Mouse (Mus musculus) gastrocnemius, postnatal 14 days (tissue): Measurements from ENCODE around the gene Pcsk5. TPM values are rescaled to one million over a fixed set of nuclear protein-coding genes. Genes with fewer than 3 reads are reported as not detected.

Experiments
- DNase-seq: peaks from one replicate; pipeline ENCODE4 v3.0.0; 2021; ENCODE audit warnings: mixed read lengths
- intact Hi-C: fragments of 180-260 bp; cut with DNase I; formaldehyde crosslinking; loops from one replicate; pipeline ENCODE4 v1.15.1; 2025; ENCODE audit warnings: low total_unique reads
- total RNA-seq, 2 experiments: library from RNA; stranded (reverse); gene quantifications; 2 replicates each; pipeline ENCODE4 v1.2.3; 2021

Pcsk5 gene
- total RNA-seq, 2 experiments from 2014 or later, result 6.2 to 7.0 TPM

DNA sequence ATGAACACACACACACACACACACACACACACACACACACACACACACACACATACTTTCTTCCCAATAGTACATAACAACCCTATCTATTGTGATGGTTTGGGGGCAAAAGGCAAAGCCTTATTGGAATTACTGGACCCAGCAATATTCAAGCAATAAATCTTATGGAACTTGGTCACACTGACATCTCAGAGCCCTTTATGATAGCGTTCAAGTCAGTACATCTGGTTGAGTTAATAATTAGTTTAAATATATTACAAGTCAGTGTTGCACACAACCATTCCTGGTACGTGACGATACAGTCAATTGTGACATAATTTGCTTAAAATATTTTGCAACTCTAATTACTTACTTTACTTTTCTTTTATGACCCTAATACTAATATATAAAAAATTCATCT is 22.4 kb downstream of the Pcsk5 start:
- intact Hi-C loops, result no loop called here
- no peak for DNase-seq

DNA sequence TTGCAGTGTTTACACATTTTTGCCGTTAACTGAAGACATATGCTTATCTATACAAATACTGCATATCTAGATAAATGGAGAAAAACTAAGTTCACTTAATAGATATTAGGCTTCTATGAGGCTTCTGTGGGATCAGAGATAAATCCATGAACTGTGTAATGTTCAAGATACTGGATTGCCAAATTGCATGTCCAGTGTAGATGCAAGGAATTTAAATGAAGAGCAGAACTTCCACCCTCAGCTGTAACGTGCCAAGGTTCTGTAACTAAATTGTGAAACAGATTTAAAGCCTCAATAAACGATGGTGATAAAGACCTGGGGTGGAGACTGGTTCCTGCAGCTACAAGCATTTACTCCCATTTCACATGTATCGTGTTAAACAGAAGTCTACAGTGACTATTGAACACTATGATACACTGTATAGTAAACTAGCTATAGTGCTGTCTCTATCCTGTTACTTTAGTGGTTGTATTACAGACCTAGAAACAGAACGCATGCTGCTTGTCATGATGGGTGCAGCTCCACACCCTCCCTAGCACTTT is 23.9 kb downstream of the Pcsk5 start:
- no peak for DNase-seq
- intact Hi-C loops, result no loop called here

DNA sequence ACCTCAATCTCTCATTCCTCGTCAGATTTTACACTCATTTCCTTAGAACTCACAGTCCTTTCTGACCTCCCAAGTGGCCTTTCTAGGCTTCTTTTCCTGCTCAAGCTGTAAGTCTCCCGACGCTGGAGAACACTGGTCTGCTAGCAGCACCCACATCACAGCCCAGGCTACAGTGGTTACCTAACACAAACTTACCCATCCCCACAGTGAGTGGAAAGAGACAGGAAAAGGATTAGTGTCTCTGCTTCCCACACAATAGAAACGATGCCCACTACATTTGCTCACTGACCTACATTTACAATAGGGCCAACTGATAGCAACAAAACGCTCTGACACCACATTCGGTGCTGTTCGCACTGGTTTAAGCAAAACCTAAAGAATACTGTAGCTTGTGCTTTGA is 24.8 kb downstream of the Pcsk5 start:
- DNase-seq, result no peak
- intact Hi-C loops, result no loop called here

GRCm38 (mm10) chr19:17806626-17807025 is 30.8 kb downstream of the Pcsk5 start:
- DNase-seq, result no peak
- intact Hi-C loops, result no loop called here

- DNase-seq, result no peak
- intact Hi-C loops, result no loop called here
Measured at GRCm38 (mm10) chr19:17800798-17801197, 36.6 kb downstream of the Pcsk5 start.

- intact Hi-C loops, result no loop called here
- no peak for DNase-seq
Measured at GRCm38 (mm10) chr19:17799419-17800185, 37.8 kb downstream of the Pcsk5 start.

DNA sequence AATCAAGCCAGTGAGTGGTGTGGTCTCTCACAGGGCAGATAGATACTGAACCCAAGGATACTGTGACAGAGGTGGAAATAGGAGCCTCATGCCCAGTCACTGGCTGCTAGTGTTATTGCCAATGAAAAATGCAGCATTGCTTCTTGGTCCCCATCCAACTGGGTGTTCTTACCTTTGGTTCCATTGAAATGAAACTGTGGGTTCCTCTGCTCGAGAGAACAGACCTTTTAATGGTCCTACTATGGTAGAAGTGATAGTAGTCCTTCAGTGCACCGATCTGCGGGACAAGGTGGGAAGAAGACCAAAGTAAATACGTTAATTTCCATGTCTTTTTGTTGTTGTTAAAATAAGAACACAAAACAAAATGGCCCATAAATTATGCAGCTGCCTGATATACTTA is 44.0 kb downstream of the Pcsk5 start:
- intact Hi-C loops, result no loop called here
- no peak for DNase-seq

DNA sequence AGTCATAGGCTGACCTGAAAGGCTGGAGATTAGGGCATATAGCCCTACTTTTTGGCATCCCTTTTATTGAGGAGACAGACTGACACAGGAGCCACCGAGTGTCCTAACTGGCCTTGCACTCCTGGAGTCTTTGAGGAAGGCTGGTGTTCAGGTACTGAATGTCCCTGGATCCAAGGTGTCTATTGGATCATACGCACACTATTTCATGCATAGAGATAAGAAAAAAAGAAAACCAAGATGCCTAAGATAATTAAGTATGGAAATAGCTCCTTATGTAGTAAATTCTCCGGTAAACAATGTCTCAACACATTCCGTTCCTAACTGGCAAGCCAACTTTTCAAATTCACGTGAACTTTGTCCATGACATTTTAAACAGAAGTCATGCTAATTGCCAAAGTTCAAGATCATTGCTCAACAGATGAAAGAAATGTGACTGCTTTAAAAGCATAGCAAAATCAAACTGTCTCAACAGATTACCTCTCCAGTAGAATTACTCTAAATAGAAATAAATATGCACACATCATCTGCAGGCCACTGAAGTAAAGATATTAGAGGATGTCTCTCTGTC is 45.9 kb downstream of the Pcsk5 start:
- no peak for DNase-seq
- intact Hi-C loops, result no loop called here

- DNase-seq, result no peak
- intact Hi-C loops, result no loop called here
Measured at GRCm38 (mm10) chr19:17788617-17789317, 48.7 kb downstream of the Pcsk5 start.

DNA sequence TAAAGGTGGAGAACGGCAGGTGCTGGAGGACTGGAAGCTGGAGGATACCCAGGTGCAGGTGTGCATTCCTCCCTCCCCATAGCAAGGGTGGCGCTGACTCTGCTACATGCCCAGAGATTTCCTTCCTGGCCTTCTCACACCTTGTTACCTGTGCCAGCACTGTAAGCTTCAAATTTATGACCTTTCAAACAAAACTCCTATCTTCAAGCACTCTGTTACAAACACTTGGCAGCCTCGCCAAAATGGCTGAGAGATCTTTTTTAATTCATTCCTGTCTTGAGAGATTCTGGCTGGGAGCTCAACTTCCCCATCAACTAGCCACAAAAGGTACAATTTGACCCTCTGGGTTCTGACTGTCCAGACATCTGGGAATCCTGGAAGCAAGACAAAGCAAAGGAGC is 50.7 kb downstream of the Pcsk5 start:
- intact Hi-C loops, result no loop called here
- no peak for DNase-seq

DNA sequence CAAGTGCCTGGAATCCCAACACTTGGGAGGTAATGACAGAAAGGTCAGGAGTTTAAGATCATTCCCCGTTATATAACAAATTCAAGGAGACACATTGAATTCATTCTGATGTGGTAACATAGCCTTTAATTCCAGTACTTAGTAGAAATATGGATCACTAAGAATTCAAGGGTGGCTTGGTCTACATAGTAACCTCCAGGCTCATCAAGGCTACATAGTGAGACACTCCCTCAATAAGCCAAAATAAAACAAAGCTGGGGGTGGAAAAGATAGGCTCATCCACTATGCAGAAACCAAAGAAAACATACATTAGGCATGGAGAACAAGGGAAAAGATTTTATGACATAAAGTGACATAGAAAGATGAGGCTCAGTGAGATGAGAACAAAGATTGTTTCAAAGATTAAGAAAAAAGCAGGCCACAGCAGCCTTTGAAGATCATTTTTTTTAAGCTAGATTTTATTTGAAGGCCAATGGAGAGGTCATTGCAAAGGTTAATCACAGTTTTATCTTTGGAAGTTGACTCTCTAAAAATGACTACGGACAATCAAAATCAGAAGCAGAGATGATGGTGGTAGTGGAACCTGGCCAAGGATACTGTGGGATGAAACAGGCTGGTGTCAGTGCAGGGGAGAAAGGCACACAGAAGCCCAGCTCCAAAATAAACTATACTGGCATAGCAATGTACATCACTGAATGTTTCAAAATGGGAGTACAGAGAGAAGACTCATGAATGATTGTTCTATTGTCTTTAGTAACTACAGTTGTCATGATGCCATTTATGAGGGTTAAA is 52.8 kb downstream of the Pcsk5 start:
- intact Hi-C loops, result no loop called here

GRCm38 (mm10) chr19:17783231-17783630 is 54.2 kb downstream of the Pcsk5 start:
- no peak for DNase-seq
- intact Hi-C loops, result no loop called here

More for the DNA sequence above, 52.8 kb downstream of the Pcsk5 start:
- DNase-seq, result no peak

DNA sequence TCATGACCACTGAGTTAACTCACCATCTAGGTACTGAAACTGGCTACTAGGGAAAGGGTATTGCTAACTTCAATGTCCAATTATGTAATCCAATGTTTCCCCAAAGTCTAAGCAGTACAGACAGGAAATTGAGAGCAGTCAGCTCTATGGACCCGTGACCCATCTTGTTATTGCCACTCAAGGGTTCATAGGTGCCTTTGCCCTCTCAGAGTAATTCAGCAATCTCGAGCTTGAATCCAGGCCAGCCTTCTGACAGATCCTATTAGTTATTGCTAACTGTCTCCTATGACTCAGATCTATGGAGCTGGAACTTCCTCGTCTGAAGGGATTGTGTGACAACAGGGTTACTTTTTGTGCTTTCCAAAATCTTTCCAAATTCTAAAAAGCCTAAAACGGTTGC is 56.1 kb downstream of the Pcsk5 start:
- no peak for DNase-seq
- intact Hi-C loops, result no loop called here

GRCm38 (mm10) chr19:17775943-17776342 is 61.5 kb downstream of the Pcsk5 start:
- DNase-seq, result no peak
- intact Hi-C loops, result no loop called here

- intact Hi-C loops, result no loop called here
- DNase-seq, result no peak
Measured at GRCm38 (mm10) chr19:17775097-17775496, 62.3 kb downstream of the Pcsk5 start.

GRCm38 (mm10) chr19:17774061-17774460 is 63.4 kb downstream of the Pcsk5 start:
- intact Hi-C loops, result no loop called here
- no peak for DNase-seq

GRCm38 (mm10) chr19:17769610-17770399 is 67.6 kb downstream of the Pcsk5 start:
- DNase-seq, result no peak
- intact Hi-C loops, result no loop called here

- no peak for DNase-seq
- intact Hi-C loops, result no loop called here
Measured at GRCm38 (mm10) chr19:17765001-17765400, 72.4 kb downstream of the Pcsk5 start.

- DNase-seq, result no peak
- intact Hi-C loops, result no loop called here
Measured at GRCm38 (mm10) chr19:17762740-17763139, 74.7 kb downstream of the Pcsk5 start.
